Mouse (Mus musculus) myocyte (in vitro differentiated cells): ENCODE measurements at regions not wholly inside any gene's neighbourhood (a gene's known extent, or its start where the extent isn't known, plus 50 kb on each side); places are given as distances from the start of the nearest gene placed in this dataset.

Experiments used
- H3K27me3 ChIP-seq: one replicate; pipeline ENCODE4 v1.6.1; 2011; ENCODE audit not compliant: control insufficient read depth, insufficient read depth, insufficient read length
- H3K36me3 ChIP-seq: one replicate; pipeline ENCODE4 v1.6.1; 2011; ENCODE audit not compliant: control insufficient read depth, insufficient read depth
- H3K4me2 ChIP-seq: one replicate; pipeline ENCODE4 v1.6.1; 2011; ENCODE audit warnings: low read depth, control low read depth
- H3K4me3 ChIP-seq: one replicate; pipeline ENCODE4 v1.5.1; 2011; ENCODE audit warnings: mild to moderate bottlenecking, control low read depth, moderate library complexity
- H3K79me2 ChIP-seq: one replicate; pipeline ENCODE4 v1.6.1; 2011; ENCODE audit not compliant: control insufficient read depth, insufficient read depth
- H3ac ChIP-seq: one replicate; pipeline ENCODE4 v1.6.1; 2011; ENCODE audit not compliant: control insufficient read depth, insufficient read length
- CEBPB ChIP-seq: IDR thresholded peaks from 2 replicates; pipeline ENCODE4 v1.6.1; 2011; ENCODE audit warnings: mild to moderate bottlenecking, moderate library complexity; ENCODE audit not compliant: poor library complexity, insufficient read depth, severe bottlenecking
- E2F4 ChIP-seq: IDR thresholded peaks from one replicate; pipeline ENCODE4 v1.6.1; 2011; ENCODE audit warnings: mild to moderate bottlenecking, control low read depth, moderate library complexity; ENCODE audit not compliant: insufficient read depth
- MAX ChIP-seq: IDR thresholded peaks from one replicate; pipeline ENCODE4 v1.6.1; 2011; ENCODE audit warnings: low read depth, mild to moderate bottlenecking, control low read depth
- MYOD1 ChIP-seq, 3 experiments: IDR thresholded peaks; one replicate each; pipeline ENCODE4 v1.6.1; 2011; ENCODE audit warnings: control low read depth in 2 of 3, low read depth in 2 of 3, mild to moderate bottlenecking in 2 of 3, moderate library complexity in 1 of 3; ENCODE audit not compliant: insufficient read length in 2 of 3, control insufficient read depth in 1 of 3
- MYOG ChIP-seq, 3 experiments: IDR thresholded peaks; one replicate each; pipeline ENCODE4 v1.6.1; 2011; ENCODE audit warnings: control low read depth in 2 of 3, low read depth in 2 of 3, mild to moderate bottlenecking in 2 of 3; ENCODE audit not compliant: insufficient read length in 2 of 3, control insufficient read depth in 1 of 3, insufficient read depth in 1 of 3
- POLR2A ChIP-seq: IDR thresholded peaks from one replicate; pipeline ENCODE4 v1.6.1; 2011; ENCODE audit warnings: low read depth, mild to moderate bottlenecking, control low read depth, moderate library complexity; ENCODE audit not compliant: insufficient read length
- POLR2AphosphoS2 ChIP-seq: IDR thresholded peaks from one replicate; pipeline ENCODE4 v1.6.1; 2011; ENCODE audit warnings: low read depth, control low read depth; ENCODE audit not compliant: insufficient read length
- REST ChIP-seq: IDR thresholded peaks from one replicate; pipeline ENCODE4 v1.6.1; 2011; ENCODE audit warnings: mild to moderate bottlenecking, control low read depth, moderate library complexity; ENCODE audit not compliant: insufficient read depth, insufficient read length
- SRF ChIP-seq: IDR thresholded peaks from one replicate; pipeline ENCODE4 v1.6.1; 2011; ENCODE audit warnings: low read depth; ENCODE audit not compliant: control insufficient read depth, insufficient read length
- TCF12 ChIP-seq: IDR thresholded peaks from one replicate; pipeline ENCODE4 v1.6.1; 2011; ENCODE audit warnings: mild to moderate bottlenecking, control low read depth; ENCODE audit not compliant: poor library complexity, insufficient read depth, severe bottlenecking
- TCF3 ChIP-seq: IDR thresholded peaks from one replicate; pipeline ENCODE4 v1.6.1; 2011; ENCODE audit warnings: low read depth, control low read depth; ENCODE audit not compliant: insufficient read length
- USF1 ChIP-seq: IDR thresholded peaks from one replicate; pipeline ENCODE4 v1.6.1; 2011; ENCODE audit warnings: low read depth, mild to moderate bottlenecking, control low read depth, moderate library complexity

DNA sequence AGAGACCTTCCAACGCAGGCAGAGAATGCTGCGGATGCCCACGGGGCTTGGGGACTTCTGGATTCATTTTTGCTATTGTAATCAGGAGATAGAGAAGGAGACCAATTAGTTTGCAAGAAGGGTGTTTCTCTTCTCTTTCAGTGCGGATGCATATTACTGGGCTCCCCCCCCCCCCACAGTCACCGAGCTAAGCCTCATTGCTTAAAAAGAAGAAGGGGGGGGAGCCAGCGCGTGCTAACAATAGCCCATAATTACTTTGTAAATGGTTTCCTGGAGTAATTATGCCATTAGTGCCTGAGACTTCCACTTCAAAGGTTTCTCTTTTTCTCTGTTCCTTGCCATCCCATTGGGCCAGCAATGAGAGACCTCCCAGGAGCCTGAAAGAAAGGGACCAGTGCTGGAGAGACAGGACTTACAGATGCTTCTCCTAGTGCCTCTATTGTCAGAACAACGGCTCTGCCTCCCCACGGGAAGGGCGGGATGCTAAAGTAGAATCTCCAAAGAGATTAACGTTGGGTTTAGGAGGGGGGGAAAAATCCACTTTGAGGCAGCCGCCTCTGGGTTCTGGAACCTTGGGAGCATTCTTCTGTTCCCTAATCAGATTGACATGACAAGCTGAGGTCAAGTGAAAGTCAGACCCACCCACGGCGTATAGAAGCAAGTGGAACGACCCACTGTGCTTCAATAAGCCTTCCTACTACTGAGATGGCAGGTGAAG is 116.1 kb upstream of the Castor2 start:
- H3K4me2 ChIP-seq, result no peak overlapping the region
- no peak overlapping the region for H3ac ChIP-seq
- H3K27me3 ChIP-seq, result no peaks in the 10 kb centered on the region
- H3K4me3 ChIP-seq, result no peak overlapping the region
- no peaks in the 10 kb centered on the region for H3K79me2 ChIP-seq
- TF ChIP-seq POLR2AphosphoS2 (no peak), TCF3 (no peak), POLR2A (no peak), TCF12 (no peak), CEBPB (no peak), SRF (no peak), E2F4 (no peak), REST (no peak), MYOD1 (IDR thresholded peaks at IDR 0.05; ENCODE audit: control insufficient read depth in 1 of 3, insufficient read length in 2 of 3, low read depth in 2 of 3) (no peak), MYOG (IDR thresholded peaks at IDR 0.05; ENCODE audit: control insufficient read depth in 1 of 3, insufficient read depth in 1 of 3, insufficient read length in 2 of 3, low read depth in 2 of 3) (no peak), USF1 (no peak), MAX (no peak)
- H3K36me3 ChIP-seq, result no peaks in the 10 kb centered on the region

DNA sequence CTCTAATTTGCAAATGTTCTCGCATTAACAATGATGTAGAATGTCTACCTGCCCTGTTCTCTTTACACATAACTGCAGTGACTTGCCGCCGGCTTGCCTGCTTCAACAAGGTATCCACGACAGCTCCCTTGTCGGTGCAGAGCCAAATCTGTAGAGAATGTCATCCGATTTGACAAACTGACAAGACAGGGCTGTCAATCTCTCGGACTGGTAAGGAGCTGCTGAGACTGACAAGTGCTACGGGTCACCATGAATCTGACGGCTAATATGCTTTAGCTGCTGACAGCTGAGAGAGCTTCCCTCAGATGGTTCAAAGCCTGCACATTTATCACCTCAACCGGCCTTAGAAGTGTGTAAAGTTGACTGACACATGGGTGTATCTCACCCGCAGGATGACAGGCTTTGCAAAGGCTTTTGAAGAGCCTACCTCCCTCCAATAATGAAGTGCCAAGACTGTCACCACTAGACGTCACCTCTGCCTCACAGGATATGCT is 129.0 kb upstream of the Castor2 start:
- Histone ChIP-seq H3K27me3 (no peaks in the 10 kb centered on the region), H3K4me3 (no peak overlapping the region), H3K4me2 (no peak overlapping the region), H3ac (no peak overlapping the region), H3K79me2 (no peaks in the 10 kb centered on the region), H3K36me3 (no peaks in the 10 kb centered on the region)
- TF ChIP-seq POLR2AphosphoS2, result no peak
- TF ChIP-seq TCF12, result no peak
- TF ChIP-seq USF1, result no peak
- TF ChIP-seq CEBPB, result no peak
- no peak for TF ChIP-seq MAX
- no peak for TF ChIP-seq REST
- TF ChIP-seq MYOG (IDR thresholded peaks at IDR 0.05; ENCODE audit: control insufficient read depth in 1 of 3, insufficient read depth in 1 of 3, insufficient read length in 2 of 3, low read depth in 2 of 3), result no peak
- TF ChIP-seq MYOD1 (IDR thresholded peaks at IDR 0.05; ENCODE audit: control insufficient read depth in 1 of 3, insufficient read length in 2 of 3, low read depth in 2 of 3), result no peak
- TF ChIP-seq E2F4, result no peak
- TF ChIP-seq TCF3, result no peak
- TF ChIP-seq SRF, result no peak
- TF ChIP-seq POLR2A, result no peak

DNA sequence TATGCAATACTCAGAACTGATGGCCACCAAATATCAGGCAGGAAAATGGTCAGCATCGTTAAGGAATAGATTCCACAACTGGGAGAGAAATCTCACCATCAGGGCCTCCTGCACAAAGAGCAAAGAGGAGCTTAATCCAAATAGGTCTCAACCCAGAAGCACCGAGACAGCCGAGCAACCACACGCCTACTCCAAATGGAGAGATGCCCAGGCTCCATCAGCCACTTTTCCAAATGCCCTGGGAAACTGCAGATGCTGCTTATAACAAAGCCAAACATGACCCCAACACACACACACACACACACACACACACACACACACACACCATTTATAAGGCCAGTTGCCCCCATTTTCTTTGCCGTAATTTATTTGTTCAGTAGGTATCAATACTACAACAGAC is 136.2 kb upstream of the Castor2 start:
- Histone ChIP-seq H3K4me3 (no peak overlapping the region), H3K36me3 (no peaks in the 10 kb centered on the region), H3ac (no peak overlapping the region), H3K79me2 (no peaks in the 10 kb centered on the region), H3K4me2 (no peak overlapping the region), H3K27me3 (no peaks in the 10 kb centered on the region)
- no peak for TF ChIP-seq POLR2AphosphoS2
- no peak for TF ChIP-seq TCF12

GRCm38 (mm10) chr5:133940841-133941240 is 158.7 kb upstream of the Castor2 start:
- Histone ChIP-seq H3K36me3 (no peaks in the 10 kb centered on the region), H3K4me3 (no peak overlapping the region), H3K4me2 (no peak overlapping the region), H3ac (no peak overlapping the region), H3K27me3 (no peaks in the 10 kb centered on the region), H3K79me2 (no peaks in the 10 kb centered on the region)
- TF ChIP-seq REST (no peak), MAX (no peak), TCF3 (no peak), USF1 (no peak), MYOD1 (IDR thresholded peaks at IDR 0.05; ENCODE audit: control insufficient read depth in 1 of 3, insufficient read length in 2 of 3, low read depth in 2 of 3) (no peak), SRF (no peak), E2F4 (no peak)

- H3K36me3 ChIP-seq, result no peaks in the 10 kb centered on the region
- TF ChIP-seq MAX (no peak), SRF (no peak), REST (no peak), TCF12 (no peak), POLR2A (no peak), E2F4 (no peak), MYOG (IDR thresholded peaks at IDR 0.05; ENCODE audit: control insufficient read depth in 1 of 3, insufficient read depth in 1 of 3, insufficient read length in 2 of 3, low read depth in 2 of 3) (no peak), POLR2AphosphoS2 (no peak), USF1 (no peak), TCF3 (no peak)
- H3K79me2 ChIP-seq, result no peaks in the 10 kb centered on the region
- no peak overlapping the region for H3ac ChIP-seq
- H3K4me2 ChIP-seq, result no peak overlapping the region
- no peaks in the 10 kb centered on the region for H3K27me3 ChIP-seq
- H3K4me3 ChIP-seq, result no peak overlapping the region
Measured at GRCm38 (mm10) chr5:133940030-133940429, 159.5 kb upstream of the Castor2 start.
